Mouse (Mus musculus) lung, adult 2 months (tissue): ENCODE data around the gene Eif2s2. TPM values are rescaled to one million over a fixed set of nuclear protein-coding genes. Genes with fewer than 3 reads are reported as not detected.

Experiments
- DNase-seq: peaks from one replicate; pipeline ENCODE4 v3.0.0; 2022
- H3K4me1 ChIP-seq: fragments of 200-500 bp; 2 replicates; pipeline ENCODE4 v1.6.1; 2011; ENCODE audit warnings: low read length; ENCODE audit not compliant: control insufficient read depth, insufficient read depth
- H3K4me3 ChIP-seq: fragments of 200-500 bp; replicated peaks from 2 replicates; pipeline ENCODE3; 2011; ENCODE audit warnings: low read depth, mild to moderate bottlenecking, control low read depth, low read length; ENCODE audit errors: extremely low read depth
- CTCF ChIP-seq: fragments of 200-500 bp; IDR thresholded peaks from 2 replicates; pipeline ENCODE4 v1.5.1; 2011; ENCODE audit warnings: mild to moderate bottlenecking, low read length, control low read depth; ENCODE audit not compliant: insufficient read depth
- POLR2A ChIP-seq: fragments of 200-500 bp; IDR thresholded peaks from 2 replicates; pipeline ENCODE4 v1.6.1; 2011; ENCODE audit warnings: low read depth, mild to moderate bottlenecking, control low read depth, low read length, borderline replicate concordance; ENCODE audit errors: extremely low read depth
- WGBS: fragments of 180-500 bp; shearing (Covaris S2); methylation state at CpG from one replicate; pipeline ENCODE4 v1.1.7; 2018; 5-methylcytosine and 5-hydroxymethylcytosine counted together
- polyA plus RNA-seq: library from polyadenylated mRNA; depleted of rRNA; stranded (reverse); fragments of >200 nt; gene quantifications from 2 replicates; pipeline ENCODE4 v1.2.3, GENCODE M21; 2012

Gene Eif2s2
- polyA plus RNA-seq, 1 experiment = 9.0 TPM

DNA sequence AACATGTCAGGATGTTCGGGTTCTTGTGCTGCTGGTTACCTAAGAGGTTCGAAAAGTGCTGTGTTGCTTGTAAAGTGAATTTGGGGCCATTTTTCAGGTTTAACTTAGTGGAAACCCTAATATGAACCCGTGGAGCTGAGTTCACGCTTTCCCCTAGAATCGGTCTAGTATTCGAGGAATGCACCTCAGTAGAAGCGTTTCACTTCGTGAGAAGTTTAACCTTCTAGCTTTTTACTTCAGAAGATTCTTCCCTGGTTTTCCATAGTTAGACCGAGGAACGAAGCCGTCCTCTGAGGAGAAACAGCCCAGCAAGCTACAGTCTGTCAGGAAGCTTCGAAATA lies 280 bp upstream of the Eif2s2 start:
- Histone ChIP-seq H3K4me1 (peaks cover 3% of the 10 kb centered on the region), H3K4me3 (peak overlapping the region; percentile 58)
- TF ChIP-seq CTCF (no peak), POLR2A (no peak)
- 7% methylated on average over 12 of the region's 12 CpGs for WGBS
- no peak for DNase-seq

- WGBS = 14% methylated on average over 2 of the region's 2 CpGs
- Histone ChIP-seq H3K4me1 (peaks cover 3% of the 10 kb centered on the region), H3K4me3 (peak overlapping the region; percentile 85)
- TF ChIP-seq CTCF (no peak), POLR2A (no peak)
- DNase-seq = no peak
Observed at GRCm38 (mm10) chr2:154891585-154891984, 1.1 kb downstream of the Eif2s2 start.

DNA sequence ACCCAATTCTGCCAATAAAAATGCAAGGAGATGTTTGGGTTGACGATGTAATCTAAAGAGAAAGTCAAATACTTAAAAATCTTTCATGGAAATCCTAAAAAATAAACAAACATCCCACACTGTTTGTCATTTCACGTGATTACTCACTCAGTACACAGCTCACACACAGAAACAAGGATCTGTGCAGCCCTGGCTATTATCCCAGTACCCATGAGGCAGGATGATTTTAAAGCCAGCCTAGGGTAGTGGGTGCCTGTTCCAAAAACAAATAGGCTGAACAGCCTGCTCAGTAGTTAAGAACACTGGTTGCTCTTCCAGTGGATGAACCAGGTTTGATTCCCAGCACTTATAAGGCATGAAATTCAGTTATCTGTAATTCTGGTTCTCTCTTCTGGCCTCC lies 16.1 kb downstream of the Eif2s2 start:
- TF ChIP-seq POLR2A = no peak
- TF ChIP-seq CTCF = no peak
- H3K4me1 ChIP-seq = no peaks in the 10 kb centered on the region
- WGBS = 49% methylated on average over 2 of the region's 2 CpGs
- H3K4me3 ChIP-seq = no peak overlapping the region
- DNase-seq = no peak

DNA sequence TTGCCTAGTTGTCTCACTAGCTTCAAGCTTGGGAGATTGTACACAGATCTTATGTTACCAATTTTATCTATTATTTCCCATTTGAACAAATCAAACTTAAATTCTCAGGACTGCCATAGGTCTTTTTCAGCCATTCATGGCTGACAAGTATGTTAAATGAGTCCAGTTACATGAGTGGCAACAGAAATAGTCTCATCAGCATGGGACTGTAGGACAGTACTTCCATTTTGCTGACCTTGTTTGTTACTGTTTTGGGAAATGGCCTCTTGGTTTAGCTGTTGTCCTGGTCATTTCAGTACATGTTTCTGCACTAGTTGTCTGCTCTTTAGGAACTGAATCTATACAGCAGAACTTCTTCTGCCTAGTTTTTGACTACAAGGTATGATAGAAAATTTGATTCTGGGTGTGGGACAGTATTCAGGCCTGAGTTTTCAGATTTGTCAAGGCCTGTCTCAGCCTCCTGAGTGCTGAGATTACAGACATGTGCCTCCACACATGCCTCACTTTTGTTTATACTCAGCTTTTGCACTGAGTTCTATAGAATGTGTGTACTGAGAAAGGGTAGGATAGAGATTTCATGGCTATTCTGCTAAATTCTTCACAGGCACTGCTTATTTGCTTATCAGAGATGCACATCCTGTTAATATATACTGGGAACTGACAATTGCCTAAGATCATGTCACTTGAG lies 22.6 kb downstream of the Eif2s2 start:
- Histone ChIP-seq H3K4me1 (no peaks in the 10 kb centered on the region), H3K4me3 (no peak overlapping the region)
- TF ChIP-seq CTCF (no peak), POLR2A (no peak)
- no peak for DNase-seq

DNA sequence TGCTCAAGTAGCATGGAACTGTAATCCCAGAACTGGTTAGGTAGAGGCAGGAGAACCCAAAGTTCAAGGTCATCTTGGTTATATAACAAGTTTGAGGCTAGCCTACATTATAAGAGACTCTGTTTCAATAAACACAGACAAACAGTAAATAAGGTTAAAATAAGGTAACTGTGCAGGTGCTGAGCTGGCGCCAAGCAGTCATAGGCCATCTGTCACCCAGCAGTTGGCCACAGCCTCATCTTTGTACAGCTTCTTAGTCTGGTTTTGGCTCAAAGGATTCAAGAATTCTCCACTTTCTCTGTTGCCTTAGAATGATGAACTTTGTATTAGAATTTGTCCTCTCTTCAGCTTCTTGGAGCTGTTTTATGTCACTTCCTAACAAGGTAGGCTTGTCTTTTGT lies 24.6 kb downstream of the Eif2s2 start:
- Histone ChIP-seq H3K4me3 (no peak overlapping the region), H3K4me1 (no peaks in the 10 kb centered on the region)
- DNase-seq = no peak
- 97% methylated on average over 1 of the region's 1 CpGs for WGBS
- TF ChIP-seq CTCF = no peak
- no peak for TF ChIP-seq POLR2A

- 57% methylated on average over 3 of the region's 3 CpGs for WGBS
- H3K4me1 ChIP-seq = no peaks in the 10 kb centered on the region
- no peak for DNase-seq
- no peak for TF ChIP-seq CTCF
- TF ChIP-seq POLR2A = no peak
- no peak overlapping the region for H3K4me3 ChIP-seq
Observed at GRCm38 (mm10) chr2:154865696-154866095, 27.0 kb downstream of the Eif2s2 start.

DNA sequence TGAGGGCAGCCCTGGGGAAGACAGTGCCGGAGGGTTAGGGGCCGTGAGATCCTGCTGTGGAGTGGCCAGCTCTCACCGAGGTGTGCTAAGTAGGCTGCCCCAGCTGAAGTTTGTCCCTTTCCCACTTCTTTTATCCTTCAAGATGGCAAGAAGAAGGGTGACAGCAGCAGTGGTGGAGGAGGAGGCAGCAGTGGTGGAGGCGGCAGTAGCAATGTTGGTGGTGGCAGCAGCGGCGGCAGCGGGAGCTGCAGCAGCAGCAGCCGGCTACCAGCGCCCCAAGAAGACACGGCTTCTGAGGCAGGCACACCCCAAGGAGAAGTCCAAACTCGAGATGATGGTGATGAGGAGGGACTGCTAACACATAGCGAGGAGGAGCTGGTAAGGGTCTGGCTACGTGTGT lies 29.1 kb downstream of the Eif2s2 start:
- no peak overlapping the region for H3K4me3 ChIP-seq
- TF ChIP-seq POLR2A (no peak), CTCF (no peak)
- no peaks in the 10 kb centered on the region for H3K4me1 ChIP-seq
- no peak for DNase-seq
- WGBS = 90% methylated on average over 13 of the region's 13 CpGs

DNA sequence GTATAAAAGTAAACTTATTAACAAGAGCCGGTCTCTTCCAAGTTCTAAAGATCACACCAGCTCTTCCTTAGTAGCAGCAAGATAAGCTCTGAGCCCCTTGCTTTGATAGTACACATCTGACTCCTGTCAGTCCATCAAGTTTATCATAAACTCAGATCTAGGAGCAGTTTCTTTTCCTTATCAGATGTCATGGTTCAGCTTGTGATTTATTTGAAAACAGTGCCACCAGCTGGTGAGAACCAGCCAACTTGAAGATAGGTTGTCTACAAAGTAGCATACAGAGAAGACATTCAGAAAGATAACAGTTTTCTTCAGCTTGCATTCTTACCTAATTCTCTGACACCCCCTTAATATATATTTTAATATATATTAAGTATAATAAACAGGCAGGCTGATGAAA lies 37.4 kb downstream of the Eif2s2 start:
- peak; percentile 34 for DNase-seq
- Histone ChIP-seq H3K4me1 (peaks cover 13% of the 10 kb centered on the region), H3K4me3 (no peak overlapping the region)
- 39% methylated on average over 1 of the region's 1 CpGs for WGBS
- TF ChIP-seq CTCF (no peak), POLR2A (no peak)

GRCm38 (mm10) chr2:154848086-154848485 lies 44.6 kb downstream of the Eif2s2 start:
- H3K4me3 ChIP-seq = no peak overlapping the region
- DNase-seq = no peak
- no peak for TF ChIP-seq POLR2A
- TF ChIP-seq CTCF = no peak
- H3K4me1 ChIP-seq = peaks cover 5% of the 10 kb centered on the region

DNA sequence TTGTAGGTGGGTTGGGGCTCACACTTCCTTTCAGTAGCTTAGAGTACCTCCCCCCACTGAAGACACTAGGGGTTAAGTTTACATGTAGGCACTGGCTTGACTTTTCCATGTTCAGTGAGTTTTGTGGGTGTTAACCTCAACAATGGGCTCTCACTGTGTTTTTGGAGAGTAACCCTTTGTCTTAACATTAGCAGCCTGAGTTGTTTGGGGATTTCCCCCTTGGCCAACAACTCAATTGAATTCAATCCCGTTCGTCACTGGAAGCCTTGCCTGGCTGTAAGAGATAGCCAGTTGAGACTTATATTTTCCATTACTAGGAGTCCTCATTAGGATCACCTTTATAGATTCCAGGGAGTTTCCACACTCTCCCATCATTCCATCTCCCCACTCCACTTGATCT lies 56.2 kb downstream of the Eif2s2 start:
- no peak overlapping the region for H3K4me3 ChIP-seq
- 44% methylated on average over 2 of the region's 2 CpGs for WGBS
- no peak for DNase-seq
- TF ChIP-seq POLR2A = no peak
- no peak for TF ChIP-seq CTCF
- peaks cover 4% of the 10 kb centered on the region for H3K4me1 ChIP-seq
